Mouse (Mus musculus) stomach, postnatal 0 days (tissue): ENCODE results near the gene Eif5a2. TPM values are rescaled to one million over a fixed set of nuclear protein-coding genes. Genes with fewer than 3 reads are reported as not detected.

Source experiments
- ATAC-seq: fragments of 200-750 bp; cut with Nextera tagmentation; 2 replicates; pipeline ENCODE4 v1.8.0; 2017; ENCODE audit not compliant: low FRiP score, low TSS enrichment
- DNase-seq: peaks from one replicate; pipeline ENCODE4 v3.0.0-alpha.2; 2016; ENCODE audit warnings: low spot score
- H3K27ac ChIP-seq: fragments of 300-500 bp; sonication (generic); replicated peaks from 2 replicates; pipeline ENCODE4 v1.5.1; 2014; ENCODE audit warnings: mild to moderate bottlenecking, control low read depth
- H3K27me3 ChIP-seq: fragments of 300-500 bp; sonication (generic); 2 replicates; pipeline ENCODE4 v1.6.1; 2014; ENCODE audit warnings: low read length; ENCODE audit not compliant: control insufficient read depth, insufficient read depth
- H3K36me3 ChIP-seq: fragments of 300-500 bp; sonication (generic); 2 replicates; pipeline ENCODE4 v1.6.1; 2014; ENCODE audit warnings: low read length, mixed read lengths; ENCODE audit not compliant: control insufficient read depth, insufficient read depth
- H3K4me1 ChIP-seq: fragments of 300-500 bp; sonication (generic); replicated peaks from 2 replicates; pipeline ENCODE4 v1.6.1; 2014; ENCODE audit warnings: antibody characterized with exemption; ENCODE audit not compliant: control insufficient read depth, insufficient read depth
- H3K4me2 ChIP-seq: fragments of 300-500 bp; sonication (generic); replicated peaks from 2 replicates; pipeline ENCODE4 v1.6.1; 2014; ENCODE audit warnings: low read depth, mild to moderate bottlenecking, control low read depth, moderate library complexity
- H3K4me3 ChIP-seq: fragments of 300-500 bp; sonication (generic); 2 replicates; pipeline ENCODE4 v1.5.1; 2014; ENCODE audit warnings: low read depth, low read length, control low read depth
- H3K9ac ChIP-seq: fragments of 300-500 bp; sonication (generic); 2 replicates; pipeline ENCODE4 v1.6.1; 2014; ENCODE audit warnings: mild to moderate bottlenecking, low read length, control low read depth, mixed read lengths
- H3K9me3 ChIP-seq: fragments of 300-500 bp; sonication (generic); 2 replicates; pipeline ENCODE4 v1.6.1; 2016; ENCODE audit warnings: low read length; ENCODE audit not compliant: control insufficient read depth
- CTCF ChIP-seq: IDR thresholded peaks from 2 replicates; pipeline ENCODE4 v1.5.1; 2016; ENCODE audit warnings: antibody characterized with exemption, low read depth, mild to moderate bottlenecking, moderate library complexity
- EP300 ChIP-seq: optimal IDR thresholded peaks from 2 replicates; pipeline ENCODE3; 2016; ENCODE audit warnings: antibody characterized with exemption
- WGBS: fragments of 180-500 bp; shearing (Covaris S2); extraction: QIAGEN DNeasy Blood & Tissue Kit; methylation state at CpG from one replicate; pipeline ENCODE4 v1.1.7; 2014; 5-methylcytosine and 5-hydroxymethylcytosine counted together
- polyA plus RNA-seq: library from polyadenylated mRNA; unstranded; fragments of >200 nt; fragmentation: Nextera tagmentation; extraction: Ambion mirVana; gene quantifications from 2 replicates; pipeline ENCODE4 v1.2.1, GENCODE M21; 2015

Eif5a2 gene
- 1.2 and 1.5 TPM in 2 replicates for polyA plus RNA-seq

DNA sequence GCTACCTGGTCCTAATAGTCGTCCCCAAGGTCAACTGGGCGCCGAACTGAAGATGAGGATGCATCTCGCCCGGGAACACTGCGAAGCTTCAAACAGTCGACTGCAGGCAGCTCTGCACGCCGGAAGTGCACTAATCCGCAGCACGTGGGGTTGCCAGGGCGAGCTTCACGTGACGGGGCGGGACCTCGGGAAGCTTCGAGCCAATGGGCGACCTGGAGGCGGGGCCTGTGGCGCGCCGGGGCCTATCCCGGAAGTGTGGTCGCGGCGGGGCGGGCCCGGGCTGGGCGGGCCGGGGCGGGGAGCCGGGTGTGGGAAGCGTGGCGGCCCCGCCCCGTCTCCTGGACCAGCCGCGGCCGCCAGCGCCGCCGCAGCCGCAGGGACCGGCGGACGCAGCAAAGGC is at the start of gene Eif5a2:
Gene Eif5a2, plus strand, starts transcription at position 283 of the 400 bp plus-strand sequence.
- no peaks in the 10 kb centered on the region for H3K36me3 ChIP-seq
- DNase-seq (peak; percentile 95), ATAC-seq (peak; percentile 100)
- H3K4me1 ChIP-seq: no peaks in the 10 kb centered on the region
- no peak within 1 kb of the TSS for H3K27ac ChIP-seq
- 3% methylated on average over 40 of the region's 46 CpGs for WGBS
- H3K4me3 ChIP-seq: peak within 1 kb of the TSS; percentile 63
- no peaks in the 10 kb centered on the region for H3K27me3 ChIP-seq
- peak within 1 kb of the TSS; percentile 99 for H3K4me2 ChIP-seq
- TF ChIP-seq CTCF (no peak), EP300 (no peak)
- no peaks in the 10 kb centered on the region for H3K9me3 ChIP-seq
- peak within 1 kb of the TSS; percentile 68 for H3K9ac ChIP-seq

DNA sequence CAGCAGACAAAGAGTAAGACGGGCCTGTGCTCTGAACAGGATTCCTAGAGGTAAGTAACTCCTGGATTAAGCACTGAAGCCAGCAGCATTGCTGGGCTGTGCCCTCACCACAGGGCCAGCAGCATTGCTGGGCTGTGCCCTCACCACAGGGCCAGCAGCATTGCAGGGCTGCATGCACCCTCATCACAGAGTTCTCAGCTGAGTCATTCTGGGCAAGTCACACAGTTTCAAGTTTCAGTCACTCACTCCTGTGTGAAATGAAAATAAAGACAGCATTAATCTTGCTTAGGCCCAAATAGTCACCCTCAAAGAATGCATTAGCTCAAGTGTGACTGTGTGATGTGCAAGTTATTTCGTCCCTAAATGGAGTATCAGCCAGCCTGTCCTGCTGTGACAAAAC is 46.4 kb upstream of the Eif5a2 start:
- H3K9me3 ChIP-seq: no peaks in the 10 kb centered on the region
- no peaks in the 10 kb centered on the region for H3K4me1 ChIP-seq
- WGBS: 63% methylated on average over 2 of the region's 2 CpGs
- no peaks in the 10 kb centered on the region for H3K27me3 ChIP-seq
- H3K4me2 ChIP-seq: no peak overlapping the region
- H3K4me3 ChIP-seq: no peak overlapping the region
- no peak overlapping the region for H3K9ac ChIP-seq
- no peak overlapping the region for H3K27ac ChIP-seq
- TF ChIP-seq CTCF: no peak
- DNase-seq: no peak
- H3K36me3 ChIP-seq: no peaks in the 10 kb centered on the region
- peak; percentile 53; the same call in 1 of the 2 replicates for ATAC-seq

DNA sequence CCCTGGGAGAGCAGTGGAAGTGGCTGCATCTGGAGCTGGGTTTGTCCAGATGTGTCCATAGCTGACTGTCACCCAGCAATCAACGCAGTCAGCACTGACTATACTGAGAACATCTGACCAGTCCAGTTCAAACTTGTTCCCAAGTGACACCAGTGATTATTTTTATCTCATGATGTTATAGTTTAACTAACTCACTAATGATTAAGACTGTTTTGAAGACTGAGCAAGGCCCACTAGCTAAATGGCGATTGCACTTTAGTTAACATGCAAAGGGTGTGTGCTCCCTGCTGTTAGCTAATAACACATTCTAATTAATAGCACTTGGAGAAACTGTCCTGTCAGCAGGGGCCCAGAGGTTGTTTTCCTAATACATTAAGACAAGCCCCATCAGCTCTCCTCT is 44.1 kb upstream of the Eif5a2 start:
- Histone ChIP-seq H3K27ac (no peak overlapping the region), H3K4me3 (no peak overlapping the region)
- 36% methylated on average over 2 of the region's 2 CpGs for WGBS

DNA sequence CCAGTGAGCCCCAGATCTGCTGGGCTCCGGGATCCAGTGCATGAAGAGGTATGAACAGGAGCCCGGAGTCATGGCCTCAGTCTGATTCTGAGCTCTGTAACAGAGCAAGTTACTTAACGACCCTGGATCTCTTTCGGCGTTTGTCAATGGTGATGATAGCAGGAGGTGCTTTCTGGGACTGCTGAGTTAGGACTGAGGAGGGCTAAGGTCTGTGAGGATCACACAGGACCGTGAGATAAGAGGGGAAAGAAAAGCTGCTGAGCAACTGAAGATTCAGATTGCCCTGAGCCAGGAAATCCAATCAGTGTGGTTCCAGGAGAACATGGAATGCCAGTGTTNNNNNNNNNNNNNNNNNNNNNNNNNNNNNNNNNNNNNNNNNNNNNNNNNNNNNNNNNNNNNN is 40.7 kb upstream of the Eif5a2 start:
- H3K4me1 ChIP-seq: no peaks in the 10 kb centered on the region
- no peak overlapping the region for H3K4me3 ChIP-seq
- DNase-seq (no peak), ATAC-seq (no peak)
- no peak overlapping the region for H3K4me2 ChIP-seq
- no peaks in the 10 kb centered on the region for H3K27me3 ChIP-seq
- H3K9me3 ChIP-seq: no peaks in the 10 kb centered on the region
- 48% methylated on average over 6 of the region's 6 CpGs for WGBS
- no peak overlapping the region for H3K27ac ChIP-seq
- H3K36me3 ChIP-seq: no peaks in the 10 kb centered on the region
- TF ChIP-seq CTCF: no peak
- no peak for TF ChIP-seq EP300
- no peak overlapping the region for H3K9ac ChIP-seq

More for the DNA sequence above, 44.1 kb upstream of the Eif5a2 start:
- Histone ChIP-seq H3K36me3 (no peaks in the 10 kb centered on the region), H3K9ac (no peak overlapping the region), H3K27me3 (no peaks in the 10 kb centered on the region), H3K4me1 (no peaks in the 10 kb centered on the region), H3K9me3 (no peaks in the 10 kb centered on the region), H3K4me2 (no peak overlapping the region)
- no peak for ATAC-seq
- no peak for DNase-seq
- no peak for TF ChIP-seq EP300
- no peak for TF ChIP-seq CTCF

DNA sequence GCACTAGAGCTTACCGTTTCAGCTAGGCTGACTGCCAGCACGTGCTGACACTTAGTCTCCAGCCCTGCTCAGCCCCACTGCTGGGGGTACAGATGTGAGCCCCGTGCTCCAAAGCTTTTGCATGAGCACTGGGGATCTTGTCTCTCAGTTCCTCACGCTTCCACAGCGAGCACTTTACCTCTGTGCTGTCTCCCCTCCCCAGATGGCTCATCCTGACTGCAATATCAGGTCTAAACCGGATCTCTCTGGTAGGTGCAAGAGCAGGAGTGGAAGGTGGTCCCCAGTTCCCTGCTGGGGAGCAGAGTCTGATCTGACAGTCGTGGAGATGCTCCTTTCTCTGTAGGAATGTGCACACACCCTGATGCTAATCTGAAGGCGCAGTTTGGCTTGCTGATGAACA is 37.8 kb upstream of the Eif5a2 start:
- ATAC-seq (no peak), DNase-seq (no peak)
- H3K4me1 ChIP-seq: no peaks in the 10 kb centered on the region
- 47% methylated on average over 8 of the region's 8 CpGs for WGBS
- H3K27me3 ChIP-seq: no peaks in the 10 kb centered on the region
- H3K4me3 ChIP-seq: no peak overlapping the region
- no peak overlapping the region for H3K27ac ChIP-seq
- no peaks in the 10 kb centered on the region for H3K36me3 ChIP-seq
- TF ChIP-seq CTCF (no peak), EP300 (no peak)
- H3K9ac ChIP-seq: no peak overlapping the region
- no peak overlapping the region for H3K4me2 ChIP-seq
- H3K9me3 ChIP-seq: no peaks in the 10 kb centered on the region

DNA sequence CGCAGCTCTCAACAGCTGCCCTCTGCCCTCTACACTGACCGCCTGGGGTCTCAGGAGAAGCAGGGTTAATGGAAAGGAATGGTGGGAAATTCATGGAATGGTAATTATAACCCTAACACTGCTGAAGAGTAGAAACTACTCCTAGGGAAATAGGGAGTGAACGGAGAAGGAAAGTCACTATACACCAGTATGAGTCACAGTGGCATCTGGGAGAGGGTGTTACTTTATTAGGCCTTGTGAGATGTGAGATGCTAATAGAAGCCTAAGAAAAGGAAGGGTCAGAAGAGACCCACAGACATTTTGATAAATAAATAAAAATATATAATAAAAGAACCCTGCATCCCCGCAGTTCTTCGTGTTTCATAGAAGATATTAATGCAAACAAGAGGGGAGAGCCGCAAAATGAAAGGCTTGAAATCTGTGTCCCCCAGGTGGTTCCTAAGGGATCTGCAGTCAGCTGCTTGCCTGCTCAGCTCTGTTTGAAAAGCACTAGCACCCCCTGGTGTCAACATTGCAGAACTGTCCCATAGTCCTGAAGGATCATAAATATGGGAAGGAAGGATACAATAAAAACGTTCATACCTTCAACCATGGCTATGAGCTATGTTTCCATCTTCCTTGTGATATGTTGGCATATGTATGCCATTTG is 35.1 kb upstream of the Eif5a2 start:
- no peaks in the 10 kb centered on the region for H3K4me1 ChIP-seq
- TF ChIP-seq CTCF (peak; percentile 100), EP300 (no peak)
- no peak overlapping the region for H3K27ac ChIP-seq
- no peaks in the 10 kb centered on the region for H3K9me3 ChIP-seq
- peak; percentile 92 for ATAC-seq
- no peaks in the 10 kb centered on the region for H3K27me3 ChIP-seq
- DNase-seq: peak; percentile 80
- 26% methylated on average over 7 of the region's 7 CpGs for WGBS
- H3K9ac ChIP-seq: no peak overlapping the region
- no peaks in the 10 kb centered on the region for H3K36me3 ChIP-seq
- H3K4me3 ChIP-seq: no peak overlapping the region
- H3K4me2 ChIP-seq: no peak overlapping the region
